Mouse (Mus musculus): ENCODE data around the gene Gkn2. TPM values are rescaled to one million over a fixed set of nuclear protein-coding genes. Genes with fewer than 3 reads are reported as not detected.
A peak's percentile ranks its signal among the peaks of the same experiment; 100 is the strongest.

Gene Gkn2
- polyA plus RNA-seq, 1 experiment, result not detected

GRCm38 (mm10) chr6:87394783-87395182 lies 21.6 kb downstream of the Gkn2 start:
- Histone ChIP-seq H3K4me1 (ENCODE audit: control insufficient read depth, insufficient read depth, low read length) (peaks cover 19% of the 10 kb centered on the region), H3K4me3 (ENCODE audit: insufficient read depth, low read length) (no peak overlapping the region), H3K27ac (ENCODE audit: insufficient read depth, low read depth, low read length) (no peak overlapping the region)
- TF ChIP-seq POLR2A (IDR thresholded peaks at IDR 0.05; ENCODE audit: borderline replicate concordance, low read depth, low read length) (no peak), CTCF (IDR thresholded peaks at IDR 0.05; ENCODE audit: low read depth, low read length) (no peak)

DNA sequence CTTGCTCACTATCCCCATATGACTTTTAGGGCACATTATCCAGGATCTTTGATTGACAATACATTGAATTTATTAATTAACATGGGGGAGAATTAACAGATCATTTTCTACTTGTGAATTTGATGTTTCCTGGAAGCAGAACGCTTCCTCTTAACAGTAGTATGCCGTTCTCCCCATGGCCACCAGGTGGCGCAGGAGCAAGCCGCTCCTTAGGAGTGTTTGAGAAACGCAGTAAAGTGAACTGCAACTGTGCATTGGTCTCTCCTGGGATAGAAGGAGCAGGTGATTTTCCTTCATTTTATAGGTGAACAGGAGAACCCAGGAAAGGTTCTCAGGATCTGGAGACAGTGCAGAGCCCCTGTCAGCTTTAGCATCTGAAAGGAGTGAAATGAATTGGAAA lies 26.0 kb downstream of the Gkn2 start:
- TF ChIP-seq POLR2A (IDR thresholded peaks at IDR 0.05; ENCODE audit: borderline replicate concordance, low read depth, low read length) (no peak), CTCF (IDR thresholded peaks at IDR 0.05; ENCODE audit: low read depth, low read length) (peak; percentile 92)
- Histone ChIP-seq H3K4me3 (ENCODE audit: insufficient read depth, low read length) (no peak overlapping the region), H3K27ac (ENCODE audit: insufficient read depth, low read depth, low read length) (no peak overlapping the region), H3K4me1 (ENCODE audit: control insufficient read depth, insufficient read depth, low read length) (peaks cover 16% of the 10 kb centered on the region)

GRCm38 (mm10) chr6:87399886-87400566 lies 26.9 kb downstream of the Gkn2 start:
- TF ChIP-seq POLR2A (IDR thresholded peaks at IDR 0.05; ENCODE audit: borderline replicate concordance, low read depth, low read length) (no peak), CTCF (IDR thresholded peaks at IDR 0.05; ENCODE audit: low read depth, low read length) (no peak)
- no peak overlapping the region for H3K4me3 ChIP-seq (ENCODE audit: insufficient read depth, low read length)
- peaks cover 12% of the 10 kb centered on the region for H3K4me1 ChIP-seq (ENCODE audit: control insufficient read depth, insufficient read depth, low read length)
- peak overlapping the region; percentile 20 for H3K27ac ChIP-seq (ENCODE audit: insufficient read depth, low read depth, low read length)

DNA sequence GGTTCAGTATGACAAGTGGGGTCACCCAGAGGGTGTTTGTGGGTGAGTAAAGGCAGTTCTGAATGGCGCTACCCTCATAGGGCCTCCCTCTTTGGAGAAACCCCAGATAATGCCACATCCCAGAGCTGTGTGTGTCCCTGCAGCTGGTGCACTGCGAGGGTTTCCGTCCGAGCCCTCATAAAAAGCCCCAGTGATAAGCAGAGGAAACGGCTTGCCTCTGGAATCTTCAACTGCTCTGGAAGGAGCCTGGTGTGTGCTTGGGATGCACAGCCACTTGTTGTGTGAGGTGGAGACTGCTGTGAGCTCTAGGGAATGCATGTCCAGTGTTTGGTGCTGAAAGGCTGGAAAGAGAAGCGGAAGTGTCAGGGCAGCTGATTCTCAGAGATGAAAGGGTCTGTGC lies 28.3 kb downstream of the Gkn2 start:
- no peak for TF ChIP-seq POLR2A (IDR thresholded peaks at IDR 0.05; ENCODE audit: borderline replicate concordance, low read depth, low read length)
- no peak for TF ChIP-seq CTCF (IDR thresholded peaks at IDR 0.05; ENCODE audit: low read depth, low read length)
- peaks cover 12% of the 10 kb centered on the region for H3K4me1 ChIP-seq (ENCODE audit: control insufficient read depth, insufficient read depth, low read length)
- H3K4me3 ChIP-seq (ENCODE audit: insufficient read depth, low read length), result no peak overlapping the region
- H3K27ac ChIP-seq (ENCODE audit: insufficient read depth, low read depth, low read length), result no peak overlapping the region

DNA sequence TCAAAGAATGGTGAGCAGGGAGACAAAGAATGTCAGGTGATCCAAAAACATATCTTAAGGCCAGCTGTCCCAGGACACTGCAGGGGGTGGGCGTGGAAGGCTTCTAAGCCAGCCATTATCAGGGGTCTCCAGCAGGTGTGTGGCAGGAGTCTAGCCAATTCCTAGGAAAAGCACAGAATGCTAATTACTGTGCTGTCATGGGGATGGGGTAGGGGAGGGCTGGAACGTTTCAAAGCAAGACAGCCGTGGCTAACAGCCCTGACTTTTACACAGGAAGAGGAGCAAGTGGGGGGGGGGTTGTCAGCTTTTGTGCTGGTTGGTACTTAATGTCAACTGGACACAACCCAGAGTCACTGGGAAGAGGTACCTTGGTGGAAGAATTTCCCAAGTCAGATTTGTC lies 38.9 kb downstream of the Gkn2 start:
- TF ChIP-seq POLR2A (IDR thresholded peaks at IDR 0.05; ENCODE audit: borderline replicate concordance, low read depth, low read length), result no peak
- TF ChIP-seq CTCF (IDR thresholded peaks at IDR 0.05; ENCODE audit: low read depth, low read length), result no peak
- Histone ChIP-seq H3K4me1 (ENCODE audit: control insufficient read depth, insufficient read depth, low read length) (no peaks in the 10 kb centered on the region), H3K27ac (ENCODE audit: insufficient read depth, low read depth, low read length) (no peak overlapping the region), H3K4me3 (ENCODE audit: insufficient read depth, low read length) (no peak overlapping the region)

GRCm38 (mm10) chr6:87422304-87422703 lies 49.1 kb downstream of the Gkn2 start:
- TF ChIP-seq CTCF (IDR thresholded peaks at IDR 0.05; ENCODE audit: low read depth, low read length) (no peak), POLR2A (IDR thresholded peaks at IDR 0.05; ENCODE audit: borderline replicate concordance, low read depth, low read length) (no peak)
- no peak overlapping the region for H3K27ac ChIP-seq (ENCODE audit: insufficient read depth, low read depth, low read length)
- no peaks in the 10 kb centered on the region for H3K4me1 ChIP-seq (ENCODE audit: control insufficient read depth, insufficient read depth, low read length)
- no peak overlapping the region for H3K4me3 ChIP-seq (ENCODE audit: insufficient read depth, low read length)

GRCm38 (mm10) chr6:87424037-87424816 lies 51.1 kb downstream of the Gkn2 start:
- TF ChIP-seq CTCF (IDR thresholded peaks at IDR 0.05; ENCODE audit: low read depth, low read length) (no peak), POLR2A (IDR thresholded peaks at IDR 0.05; ENCODE audit: borderline replicate concordance, low read depth, low read length) (no peak)
- no peaks in the 10 kb centered on the region for H3K4me1 ChIP-seq (ENCODE audit: control insufficient read depth, insufficient read depth, low read length)
- no peak overlapping the region for H3K27ac ChIP-seq (ENCODE audit: insufficient read depth, low read depth, low read length)
- H3K4me3 ChIP-seq (ENCODE audit: insufficient read depth, low read length), result no peak overlapping the region

GRCm38 (mm10) chr6:87426954-87427353 lies 53.8 kb downstream of the Gkn2 start:
- TF ChIP-seq POLR2A (IDR thresholded peaks at IDR 0.05; ENCODE audit: borderline replicate concordance, low read depth, low read length), result no peak
- TF ChIP-seq CTCF (IDR thresholded peaks at IDR 0.05; ENCODE audit: low read depth, low read length), result no peak
- H3K4me1 ChIP-seq (ENCODE audit: control insufficient read depth, insufficient read depth, low read length), result no peaks in the 10 kb centered on the region

GRCm38 (mm10) chr6:87427616-87428015 lies 54.5 kb downstream of the Gkn2 start:
- H3K27ac ChIP-seq (ENCODE audit: insufficient read depth, low read depth, low read length), result no peak overlapping the region
- TF ChIP-seq POLR2A (IDR thresholded peaks at IDR 0.05; ENCODE audit: borderline replicate concordance, low read depth, low read length) (no peak), CTCF (IDR thresholded peaks at IDR 0.05; ENCODE audit: low read depth, low read length) (no peak)
- H3K4me1 ChIP-seq (ENCODE audit: control insufficient read depth, insufficient read depth, low read length), result no peaks in the 10 kb centered on the region
- no peak overlapping the region for H3K4me3 ChIP-seq (ENCODE audit: insufficient read depth, low read length)

More at GRCm38 (mm10) chr6:87426954-87427353, 53.8 kb downstream of the Gkn2 start:
- Histone ChIP-seq H3K4me3 (ENCODE audit: insufficient read depth, low read length) (no peak overlapping the region), H3K27ac (ENCODE audit: insufficient read depth, low read depth, low read length) (no peak overlapping the region)

DNA sequence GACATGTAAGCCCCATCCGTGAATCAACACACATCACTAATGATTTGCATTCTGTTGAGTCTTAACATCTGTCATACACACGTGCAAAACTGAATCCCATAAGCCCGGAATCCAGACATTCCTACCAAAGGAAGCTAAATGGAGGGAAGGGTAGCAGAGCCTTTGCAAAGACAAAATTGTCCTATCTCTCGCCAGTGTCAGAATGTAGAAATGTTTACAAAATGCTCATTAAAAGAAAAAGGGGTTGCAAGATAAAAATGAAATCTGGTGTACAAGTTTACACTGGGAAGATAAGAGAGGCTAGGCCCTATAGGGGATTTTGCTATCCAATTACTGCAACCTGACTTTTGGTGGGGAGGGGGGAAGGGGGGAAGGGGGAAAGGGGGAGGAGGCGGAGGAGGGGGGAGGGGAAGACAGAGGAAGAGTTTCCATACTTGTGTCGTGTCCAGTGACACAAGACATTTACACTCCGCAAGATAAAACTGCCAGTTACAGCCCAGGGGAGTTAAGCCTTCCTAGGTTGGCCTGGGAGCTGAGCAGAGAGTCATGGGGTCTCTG lies 55.4 kb downstream of the Gkn2 start, which contains the start of gene Bmp10:
Gene Bmp10 (plus strand): TSS at position 508 of the 558 bp plus-strand sequence.
- Histone ChIP-seq H3K4me1 (ENCODE audit: control insufficient read depth, insufficient read depth, low read length) (no peaks in the 10 kb centered on the region), H3K4me3 (ENCODE audit: insufficient read depth, low read length) (no peak within 1 kb of the TSS), H3K27ac (ENCODE audit: insufficient read depth, low read depth, low read length) (no peak within 1 kb of the TSS)
- TF ChIP-seq POLR2A (IDR thresholded peaks at IDR 0.05; ENCODE audit: borderline replicate concordance, low read depth, low read length), result no peak
- no peak for TF ChIP-seq CTCF (IDR thresholded peaks at IDR 0.05; ENCODE audit: low read depth, low read length)

Other genes starting within 250 kb of the Gkn2 start
- gene Antxr1, start 37.5 kb upstream of the Gkn2 start, polyA plus RNA-seq (2012; ENCODE audit: insufficient read depth, insufficient read length, missing spikeins), result 0.63 and 1.5 TPM in 2 replicates
- gene Gkn1, start 22.4 kb upstream of the Gkn2 start, polyA plus RNA-seq (2012; ENCODE audit: insufficient read depth, insufficient read length, missing spikeins), result not detected in 2 replicates
- not detected in 2 replicates for gene Gkn3, start 15.6 kb downstream of the Gkn2 start, polyA plus RNA-seq (2012; ENCODE audit: insufficient read depth, insufficient read length, missing spikeins)
- not detected in 2 replicates for gene Bmp10, start 55.6 kb downstream of the Gkn2 start, polyA plus RNA-seq (2012; ENCODE audit: insufficient read depth, insufficient read length, missing spikeins)
- 66.3 and 69.0 TPM in 2 replicates for gene Arhgap25, start 159.9 kb downstream of the Gkn2 start, polyA plus RNA-seq (2012; ENCODE audit: insufficient read depth, insufficient read length, missing spikeins)
- gene Prokr1, start 217.4 kb downstream of the Gkn2 start, polyA plus RNA-seq (2012; ENCODE audit: insufficient read depth, insufficient read length, missing spikeins), result 0.70 and 1.1 TPM in 2 replicates

All from bone marrow macrophage, adult 2 months (primary cell).